Mouse (Mus musculus) spleen, adult 2 months (tissue): ENCODE results near the gene Fdx1. TPM values are rescaled to one million over a fixed set of nuclear protein-coding genes. Genes with fewer than 3 reads are reported as not detected.

Experiments
- DNase-seq, 2 experiments: peaks; one replicate each; pipeline versions ENCODE4 v3.0.0 to v3.0.0-alpha.2; 2012 to 2021; ENCODE audit warnings: low spot score in 2 of 2, low read depth in 1 of 2
- H3K27ac ChIP-seq: fragments of 200-500 bp; 2 replicates; pipeline ENCODE4 v1.5.1; 2012; ENCODE audit warnings: low read length, inconsistent platforms; ENCODE audit not compliant: insufficient read depth
- H3K27me3 ChIP-seq: fragments of 200-500 bp; 2 replicates; pipeline ENCODE4 v1.6.1; 2012; ENCODE audit warnings: mild to moderate bottlenecking, moderate library complexity, low read length, inconsistent platforms; ENCODE audit not compliant: control insufficient read depth, insufficient read depth
- H3K36me3 ChIP-seq: fragments of 200-500 bp; 2 replicates; pipeline ENCODE4 v1.6.1; 2012; ENCODE audit warnings: mild to moderate bottlenecking, low read length, inconsistent platforms; ENCODE audit not compliant: control insufficient read depth, insufficient read depth
- H3K4me1 ChIP-seq: fragments of 200-500 bp; 2 replicates; pipeline ENCODE4 v1.6.1; 2011; ENCODE audit warnings: inconsistent platforms; ENCODE audit not compliant: control insufficient read depth, insufficient read depth, insufficient read length
- H3K4me3 ChIP-seq: fragments of 200-500 bp; 2 replicates; pipeline ENCODE4 v1.5.1; 2011; ENCODE audit warnings: mild to moderate bottlenecking, inconsistent platforms; ENCODE audit not compliant: insufficient read depth, insufficient read length; ENCODE audit errors: extremely low read depth
- CTCF ChIP-seq: fragments of 200-500 bp; IDR thresholded peaks from 2 replicates; pipeline ENCODE4 v1.5.1; 2011; ENCODE audit warnings: mild to moderate bottlenecking, inconsistent platforms; ENCODE audit not compliant: insufficient read depth, insufficient read length, insufficient replicate concordance; ENCODE audit errors: extremely low read depth
- POLR2A ChIP-seq: fragments of 200-500 bp; IDR thresholded peaks from 2 replicates; pipeline ENCODE4 v1.6.1; 2011; ENCODE audit warnings: low read depth, low read length, inconsistent platforms
- WGBS: fragments of 180-500 bp; shearing (Covaris S2); methylation state at CpG from one replicate; pipeline ENCODE4 v1.1.7; 2018; 5-methylcytosine and 5-hydroxymethylcytosine counted together
- polyA plus RNA-seq: library from polyadenylated mRNA; depleted of rRNA; stranded (reverse); fragments of >200 nt; gene quantifications from 2 replicates; pipeline ENCODE4 v1.2.3, GENCODE M21; 2012

Gene Fdx1
- polyA plus RNA-seq, 1 experiment: 15.0 TPM

GRCm38 (mm10) chr9:51928659-51929058 lies 34.7 kb downstream of the Fdx1 start:
- WGBS: 85% methylated on average over 7 of the region's 7 CpGs
- Histone ChIP-seq H3K27ac (no peak overlapping the region), H3K4me3 (no peak overlapping the region), H3K4me1 (no peaks in the 10 kb centered on the region), H3K27me3 (no peaks in the 10 kb centered on the region), H3K36me3 (no peaks in the 10 kb centered on the region)
- TF ChIP-seq POLR2A (no peak), CTCF (no peak)
- DNase-seq: no peak

- Histone ChIP-seq H3K27ac (no peak overlapping the region), H3K27me3 (no peaks in the 10 kb centered on the region), H3K4me1 (no peaks in the 10 kb centered on the region), H3K4me3 (no peak overlapping the region), H3K36me3 (no peaks in the 10 kb centered on the region)
- 81% methylated on average over 10 of the region's 10 CpGs for WGBS
- DNase-seq: no peak
- TF ChIP-seq CTCF: no peak
- TF ChIP-seq POLR2A: no peak
Observed at GRCm38 (mm10) chr9:51928116-51928515, 35.2 kb downstream of the Fdx1 start.

GRCm38 (mm10) chr9:51927680-51928079 lies 35.7 kb downstream of the Fdx1 start:
- no peak for TF ChIP-seq CTCF
- no peak for TF ChIP-seq POLR2A
- WGBS: 81% methylated on average over 3 of the region's 3 CpGs

GRCm38 (mm10) chr9:51926629-51927028 lies 36.7 kb downstream of the Fdx1 start:
- no peaks in the 10 kb centered on the region for H3K27me3 ChIP-seq
- no peaks in the 10 kb centered on the region for H3K4me1 ChIP-seq
- TF ChIP-seq CTCF (no peak), POLR2A (no peak)
- H3K4me3 ChIP-seq: no peak overlapping the region
- no peak for DNase-seq
- H3K27ac ChIP-seq: no peak overlapping the region
- no peaks in the 10 kb centered on the region for H3K36me3 ChIP-seq
- 92% methylated on average over 8 of the region's 8 CpGs for WGBS

More at GRCm38 (mm10) chr9:51927680-51928079, 35.7 kb downstream of the Fdx1 start:
- Histone ChIP-seq H3K36me3 (no peaks in the 10 kb centered on the region), H3K27ac (no peak overlapping the region), H3K4me3 (no peak overlapping the region), H3K27me3 (no peaks in the 10 kb centered on the region), H3K4me1 (no peaks in the 10 kb centered on the region)
- no peak for DNase-seq

- Histone ChIP-seq H3K4me1 (no peaks in the 10 kb centered on the region), H3K4me3 (no peak overlapping the region), H3K36me3 (no peaks in the 10 kb centered on the region), H3K27me3 (no peaks in the 10 kb centered on the region), H3K27ac (no peak overlapping the region)
- WGBS: 81% methylated on average over 8 of the region's 8 CpGs
- no peak for DNase-seq
- TF ChIP-seq CTCF (no peak), POLR2A (no peak)
Observed at GRCm38 (mm10) chr9:51924551-51925081, 38.7 kb downstream of the Fdx1 start.

- WGBS: 94% methylated on average over 2 of the region's 2 CpGs
- H3K4me3 ChIP-seq: no peak overlapping the region
- DNase-seq: no peak
- no peaks in the 10 kb centered on the region for H3K36me3 ChIP-seq
- TF ChIP-seq POLR2A (no peak), CTCF (no peak)
- no peak overlapping the region for H3K27ac ChIP-seq
- no peaks in the 10 kb centered on the region for H3K4me1 ChIP-seq
- H3K27me3 ChIP-seq: no peaks in the 10 kb centered on the region
Observed at GRCm38 (mm10) chr9:51922756-51923155, 40.6 kb downstream of the Fdx1 start.

GRCm38 (mm10) chr9:51915580-51915979 lies 47.8 kb downstream of the Fdx1 start:
- Histone ChIP-seq H3K27me3 (no peaks in the 10 kb centered on the region), H3K4me3 (no peak overlapping the region), H3K36me3 (no peaks in the 10 kb centered on the region), H3K4me1 (no peaks in the 10 kb centered on the region), H3K27ac (no peak overlapping the region)
- TF ChIP-seq POLR2A (no peak), CTCF (no peak)
- DNase-seq: no peak
- 100% methylated on average over 1 of the region's 1 CpGs for WGBS
